Mouse (Mus musculus) heart, postnatal 0 days (tissue): Measurements from ENCODE around the gene Sipa1l3.

ENCODE experiments used
- CTCF ChIP-seq: IDR thresholded peaks from 2 replicates; pipeline ENCODE4 v1.5.1; 2016; ENCODE audit warnings: antibody characterized with exemption, control low read depth, low read depth
- EP300 ChIP-seq: IDR thresholded peaks from 2 replicates; pipeline ENCODE4 v1.6.1; 2016; ENCODE audit warnings: antibody characterized with exemption, low read depth

DNA sequence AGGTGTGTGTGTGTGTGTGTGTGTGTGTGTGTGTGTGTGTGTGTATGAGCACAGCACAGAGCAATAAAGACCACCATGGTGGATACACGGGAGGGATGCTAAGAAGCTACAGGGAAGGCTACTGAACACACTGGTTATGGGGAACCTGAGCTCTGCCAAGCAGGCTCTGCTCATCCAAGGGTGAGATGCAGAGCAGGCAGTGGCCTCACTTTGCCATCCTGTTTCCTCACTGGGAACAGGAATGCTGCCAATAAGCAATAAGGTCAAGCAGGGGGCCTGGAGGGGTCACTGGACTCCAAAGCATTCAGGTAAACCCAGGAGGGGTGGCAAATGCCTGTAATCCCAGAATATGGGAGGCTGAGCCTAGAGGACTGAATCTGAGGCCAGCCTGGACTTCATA, 25.4 kb downstream of the Sipa1l3 start:
- TF ChIP-seq CTCF, result no peak
- TF ChIP-seq EP300, result no peak
